16 mouse cellular contexts compared by ENCODE assay signal in the genomic region with DNA sequence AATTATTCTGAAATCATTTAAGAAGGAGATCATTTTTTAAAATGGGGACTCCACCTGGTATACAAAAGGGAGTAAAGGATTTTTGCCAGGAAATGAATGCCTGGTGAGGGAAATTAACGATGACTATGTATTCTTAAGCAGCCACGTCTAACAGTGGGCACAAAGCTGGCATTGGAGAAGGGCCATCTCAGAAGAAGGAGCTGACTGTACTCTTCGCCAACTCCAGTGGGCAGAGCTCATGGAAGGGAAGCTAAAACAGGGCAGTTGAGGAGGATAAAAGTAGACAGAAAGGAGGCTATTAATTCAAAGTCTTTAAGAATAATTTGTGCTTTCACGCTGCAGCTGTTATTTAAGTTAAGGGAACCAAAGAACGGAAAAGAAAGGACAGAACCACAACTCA.
DNase-seq lines count a peak whose midpoint lies in the region; ATAC-seq lines count a peak whose summit lies in the region.
"Had no signal": no experiment of that assay in that cellular context is flagged by ENCODE, and none has a peak within 500 bp of the region (broad histone marks: within the 10 kb centered on the region; RNA-seq: fewer than 3 reads in every experiment).

No protein-coding gene starts in this region.

- no peaks in the 10 kb centered on the region for H3K9me3 ChIP-seq in midbrain, embryonic 14.5 days (ENCODE audit: control insufficient read depth, low read length)
- H3K9me3 ChIP-seq in midbrain, embryonic 10.5 days (replicated peaks), result 0 out of 2 replicates have a peak, but pooled peaks cover 7% of the 10 kb centered on the region
- H3K9me3 ChIP-seq: embryonic facial prominence, embryonic 12.5 days; forebrain, embryonic 13.5 days; limb, embryonic 13.5 days had no signal

- no peaks in the 10 kb centered on the region for H3K36me3 ChIP-seq in midbrain, embryonic 14.5 days (ENCODE audit: control insufficient read depth, insufficient read depth, low read length)
- no peaks in the 10 kb centered on the region for H3K36me3 ChIP-seq in midbrain, embryonic 10.5 days
- H3K36me3 ChIP-seq: embryonic facial prominence, embryonic 12.5 days; limb, embryonic 13.5 days had no signal

- H3K27me3 ChIP-seq in midbrain, embryonic 14.5 days (ENCODE audit: control insufficient read depth, insufficient read depth, low read length), result no peaks in the 10 kb centered on the region
- H3K27me3 ChIP-seq in midbrain, embryonic 10.5 days (ENCODE audit: low read depth, poor library complexity, severe bottlenecking), result no peaks in the 10 kb centered on the region
- H3K27me3 ChIP-seq: embryonic facial prominence, embryonic 12.5 days; forebrain, embryonic 13.5 days; limb, embryonic 13.5 days had no signal

- 79% methylated on average over 5 of the region's 5 CpGs for WGBS in midbrain, embryonic 14.5 days
- WGBS in midbrain, embryonic 10.5 days, result 87% methylated on average over 5 of the region's 5 CpGs

- DNase-seq in cerebellum, adult 9-11 months, result peak; percentile 4
- no peak for DNase-seq in cerebellum, adult 11-12 months
- peak; percentile 1 for DNase-seq in midbrain, embryonic 14.5 days
- no peak for DNase-seq in midbrain, embryonic 10.5 days (ENCODE audit: low spot score)
- DNase-seq in left cerebral cortex, adult 9 months (ENCODE audit: low spot score in 2 of 2), result peak; percentile 3 to 40
- no peak for DNase-seq in heart, postnatal 4 days
- no peak for DNase-seq in adrenal gland, postnatal 36 days
- no peak for DNase-seq in ovary, postnatal 14 days (ENCODE audit: low spot score)
- DNase-seq: adrenal gland, postnatal 14 days; kidney, postnatal 25 days; liver, postnatal 0 days; spleen, adult 18-20 months had no signal

- no peaks in the 10 kb centered on the region for H3K4me1 ChIP-seq in midbrain, embryonic 14.5 days (ENCODE audit: control insufficient read depth, insufficient read depth, low read length)
- no peaks in the 10 kb centered on the region for H3K4me1 ChIP-seq in midbrain, embryonic 10.5 days
- H3K4me1 ChIP-seq: embryonic facial prominence, embryonic 12.5 days; forebrain, embryonic 13.5 days; limb, embryonic 13.5 days had no signal

- no peak overlapping the region for H3K4me2 ChIP-seq in midbrain, embryonic 14.5 days (ENCODE audit: low read length)
- H3K4me2 ChIP-seq: embryonic facial prominence, embryonic 12.5 days; forebrain, embryonic 13.5 days; limb, embryonic 13.5 days had no signal

- H3K4me3 ChIP-seq in midbrain, embryonic 14.5 days (replicated peaks; ENCODE audit: low read depth, low read length), result no peak overlapping the region
- H3K4me3 ChIP-seq in midbrain, embryonic 10.5 days, result no peak overlapping the region
- H3K4me3 ChIP-seq: embryonic facial prominence, embryonic 12.5 days; forebrain, embryonic 13.5 days; limb, embryonic 13.5 days had no signal

- ATAC-seq in midbrain, embryonic 14.5 days (ENCODE audit: low FRiP score, low TSS enrichment), result no peak
- ATAC-seq: forebrain, embryonic 13.5 days; liver, postnatal 0 days had no signal

- no peak overlapping the region for H3K27ac ChIP-seq in midbrain, embryonic 14.5 days (replicated peaks; ENCODE audit: low read depth, low read length)
- H3K27ac ChIP-seq in midbrain, embryonic 10.5 days (replicated peaks), result no peak overlapping the region
- H3K27ac ChIP-seq: embryonic facial prominence, embryonic 12.5 days; forebrain, embryonic 13.5 days; limb, embryonic 13.5 days; macrophage had no signal

- H3K9ac ChIP-seq in midbrain, embryonic 14.5 days (replicated peaks; ENCODE audit: low read length), result no peak overlapping the region
- H3K9ac ChIP-seq: embryonic facial prominence, embryonic 12.5 days; forebrain, embryonic 13.5 days; limb, embryonic 13.5 days; liver, postnatal 0 days had no signal

Comparison
In these comparisons a context has a peak if more than half of its experiments do, and no peak if none do; other contexts are left out.
1. DNase-seq: peak in cerebellum, adult 9-11 months (single experiment), midbrain, embryonic 14.5 days (single experiment) and left cerebral cortex, adult 9 months (2 of 2); none in cerebellum, adult 11-12 months (single experiment), midbrain, embryonic 10.5 days (single experiment), heart, postnatal 4 days (single experiment), adrenal gland, postnatal 36 days (0 of 2) and ovary, postnatal 14 days (single experiment).